Mouse (Mus musculus) intestine, embryonic 15.5 days (tissue): ENCODE results near the gene Gm19402. TPM values are rescaled to one million over a fixed set of nuclear protein-coding genes. Genes with fewer than 3 reads are reported as not detected.
A peak's percentile ranks its signal among the peaks of the same experiment; 100 is the strongest.

Source experiments
- ATAC-seq: fragments of 200-750 bp; cut with Nextera tagmentation; 2 replicates; pipeline ENCODE4 v1.8.0; 2017; ENCODE audit warnings: moderate TSS enrichment, moderate library complexity
- H3K27ac ChIP-seq: fragments of 300-500 bp; sonication (generic); 2 replicates; pipeline ENCODE4 v1.5.1; 2015; ENCODE audit warnings: mild to moderate bottlenecking, inconsistent platforms
- H3K27me3 ChIP-seq: fragments of 300-500 bp; sonication (generic); replicated peaks from 2 replicates; pipeline ENCODE4 v1.6.1; 2015; ENCODE audit warnings: inconsistent platforms
- H3K36me3 ChIP-seq: fragments of 300-500 bp; sonication (generic); 2 replicates; pipeline ENCODE4 v1.6.1; 2015; ENCODE audit warnings: inconsistent platforms
- H3K4me1 ChIP-seq: fragments of 300-500 bp; sonication (generic); replicated peaks from 2 replicates; pipeline ENCODE4 v1.6.1; 2015; ENCODE audit warnings: inconsistent platforms
- H3K4me2 ChIP-seq: fragments of 300-500 bp; sonication (generic); replicated peaks from 2 replicates; pipeline ENCODE4 v1.6.1; 2015; ENCODE audit warnings: mild to moderate bottlenecking, inconsistent platforms
- H3K4me3 ChIP-seq: fragments of 300-500 bp; sonication (generic); replicated peaks from 2 replicates; pipeline ENCODE4 v1.5.1; 2015; ENCODE audit warnings: inconsistent platforms
- H3K9ac ChIP-seq: fragments of 300-500 bp; sonication (generic); 2 replicates; pipeline ENCODE4 v1.6.1; 2015; ENCODE audit warnings: inconsistent platforms
- H3K9me3 ChIP-seq: fragments of 300-500 bp; sonication (generic); 2 replicates; pipeline ENCODE4 v1.6.1; 2016; ENCODE audit warnings: inconsistent platforms
- WGBS: fragments of 180-500 bp; shearing (Covaris S2); methylation state at CpG from one replicate; pipeline ENCODE4 v1.1.7; 2015; 5-methylcytosine and 5-hydroxymethylcytosine counted together
- polyA plus RNA-seq: library from polyadenylated mRNA; unstranded; fragments of >200 nt; fragmentation: Nextera tagmentation; extraction: Ambion mirVana; gene quantifications from 2 replicates; pipeline ENCODE4 v1.2.1, GENCODE M21; 2015

Gm19402 gene
- polyA plus RNA-seq, 1 experiment from 2014 or later: not detected

DNA sequence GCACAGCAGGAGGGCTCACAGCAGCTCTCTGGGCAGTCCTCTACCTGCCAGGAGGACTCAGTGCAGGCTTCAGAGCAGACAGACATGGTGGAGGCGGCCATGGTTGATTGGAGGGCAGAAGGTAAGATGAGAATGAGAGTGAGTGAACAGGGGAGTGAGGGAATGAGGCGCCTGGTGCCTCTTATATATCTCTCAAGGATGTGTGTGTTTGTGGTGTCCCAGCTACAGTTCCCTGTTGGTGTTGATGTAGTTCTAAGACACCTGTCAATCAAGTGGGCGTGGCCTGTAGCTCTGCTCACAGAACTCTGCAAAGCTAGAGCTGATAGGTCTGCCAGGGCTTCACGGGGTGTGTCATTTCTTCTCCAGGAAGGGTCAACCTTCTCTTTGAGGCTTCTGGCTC lies 6.6 kb upstream of the Gm19402 start, which contains the start of gene Gm9508:
Gene Gm9508 (minus strand): TSS at position 101 of the 400 bp plus-strand sequence.
- 41% methylated on average over 4 of the region's 4 CpGs for WGBS
- Histone ChIP-seq H3K36me3 (no peaks in the 10 kb centered on the region), H3K4me3 (no peak within 1 kb of the TSS), H3K9me3 (no peaks in the 10 kb centered on the region), H3K4me2 (no peak within 1 kb of the TSS), H3K27ac (no peak within 1 kb of the TSS), H3K4me1 (no peaks in the 10 kb centered on the region), H3K9ac (no peak within 1 kb of the TSS), H3K27me3 (no peaks in the 10 kb centered on the region)
- ATAC-seq: no peak

DNA sequence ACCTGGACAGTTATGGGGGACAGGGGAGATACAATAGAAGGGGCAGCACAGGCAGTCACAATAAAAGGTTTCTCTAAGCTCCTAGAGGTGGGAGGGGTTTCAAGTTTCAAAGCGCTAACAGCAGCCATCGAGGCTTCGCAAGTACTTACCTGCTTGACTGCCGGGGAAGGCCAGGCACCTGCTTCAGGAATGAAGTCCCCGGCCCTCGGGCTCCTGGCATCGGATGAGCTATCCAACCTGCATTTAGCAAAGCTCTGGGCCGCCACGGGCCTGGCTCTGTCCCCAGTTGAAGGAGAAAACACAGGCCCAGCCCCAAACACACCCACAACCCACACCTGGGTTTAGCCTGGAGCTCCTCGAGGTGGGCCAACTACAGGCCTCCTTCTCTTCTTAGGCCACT lies 3.5 kb downstream of the Gm19402 start:
- no peak overlapping the region for H3K4me2 ChIP-seq
- H3K36me3 ChIP-seq: no peaks in the 10 kb centered on the region
- no peaks in the 10 kb centered on the region for H3K9me3 ChIP-seq
- H3K9ac ChIP-seq: no peak overlapping the region
- peaks cover 22% of the 10 kb centered on the region for H3K27me3 ChIP-seq
- H3K27ac ChIP-seq: no peak overlapping the region
- WGBS: 33% methylated on average over 10 of the region's 10 CpGs
- no peak for ATAC-seq
- H3K4me1 ChIP-seq: peaks cover 10% of the 10 kb centered on the region; the same call in 1 of the 2 replicates
- no peak overlapping the region for H3K4me3 ChIP-seq

DNA sequence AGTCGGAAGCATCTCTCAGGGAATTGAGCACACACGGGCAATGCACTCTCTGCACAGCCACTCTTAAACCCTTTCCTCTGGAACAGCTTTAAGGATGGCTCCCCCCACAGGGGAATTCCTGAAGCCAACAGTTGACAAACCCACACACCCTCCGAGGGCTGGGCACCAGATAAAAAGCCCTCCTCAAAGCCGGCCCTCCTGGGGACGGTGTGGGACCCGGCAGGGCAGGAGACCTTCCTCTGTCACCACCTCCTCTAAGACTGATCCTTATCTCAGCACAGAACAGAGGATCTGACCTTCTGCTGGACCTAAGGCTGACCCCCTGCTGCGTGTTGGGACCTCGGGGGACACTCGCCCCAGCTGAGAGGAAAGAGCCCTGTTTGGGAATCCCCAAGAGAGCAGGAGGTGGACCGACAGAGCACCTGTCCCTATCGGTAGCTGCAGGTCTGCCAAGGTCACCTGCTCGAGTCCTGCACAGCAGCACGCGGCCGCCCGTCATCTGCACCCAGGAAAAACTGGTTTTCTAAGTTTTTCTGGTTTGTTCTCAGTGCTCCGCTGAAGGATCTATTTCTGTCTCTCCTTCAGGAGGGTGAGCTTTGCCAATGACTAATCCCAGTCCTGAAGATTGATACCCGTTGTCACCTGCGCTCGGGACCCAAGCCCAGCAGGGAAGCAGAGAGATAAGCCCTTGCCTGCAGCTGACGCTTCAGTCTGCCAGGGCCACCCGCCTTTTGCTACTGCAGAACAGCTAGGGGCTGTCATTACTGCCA lies 4.5 kb downstream of the Gm19402 start, which contains the start of gene Tspear:
Gene Tspear (plus strand): TSS at position 675 of the 770 bp plus-strand sequence.
- peak; percentile 81 for ATAC-seq
- peaks cover 10% of the 10 kb centered on the region; the same call in 1 of the 2 replicates for H3K4me1 ChIP-seq
- peaks cover 22% of the 10 kb centered on the region for H3K27me3 ChIP-seq
- H3K4me2 ChIP-seq: peak within 1 kb of the TSS; percentile 39
- no peak within 1 kb of the TSS for H3K27ac ChIP-seq
- WGBS: 5% methylated on average over 22 of the region's 22 CpGs
- H3K36me3 ChIP-seq: no peaks in the 10 kb centered on the region
- no peaks in the 10 kb centered on the region for H3K9me3 ChIP-seq
- H3K9ac ChIP-seq: no peak within 1 kb of the TSS
- H3K4me3 ChIP-seq: no peak within 1 kb of the TSS

DNA sequence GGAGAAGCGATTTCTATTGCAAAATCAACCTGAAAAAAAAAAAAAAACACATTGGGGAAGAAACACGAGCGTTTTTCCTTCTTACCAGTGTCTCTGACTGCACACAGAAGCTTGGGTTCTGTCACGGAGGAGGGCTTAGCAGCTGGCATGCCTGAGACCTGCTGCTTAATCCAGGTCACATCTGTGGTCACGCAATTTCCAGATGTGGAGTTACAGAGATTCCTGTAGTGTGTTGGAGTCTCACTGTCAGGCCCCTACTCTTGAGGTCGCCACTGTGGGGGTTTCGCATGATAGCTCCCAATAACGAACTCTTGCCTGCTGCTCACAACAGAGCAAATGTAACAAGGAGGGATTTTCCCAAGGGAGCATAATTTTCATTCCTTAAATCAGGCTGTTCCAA lies 6.4 kb downstream of the Gm19402 start:
- ATAC-seq: no peak
- H3K27ac ChIP-seq: no peak overlapping the region
- no peak overlapping the region for H3K4me3 ChIP-seq
- no peaks in the 10 kb centered on the region for H3K9me3 ChIP-seq
- H3K27me3 ChIP-seq: peaks cover 22% of the 10 kb centered on the region
- no peak overlapping the region for H3K4me2 ChIP-seq
- H3K36me3 ChIP-seq: no peaks in the 10 kb centered on the region
- peaks cover 10% of the 10 kb centered on the region; the same call in 1 of the 2 replicates for H3K4me1 ChIP-seq
- 38% methylated on average over 8 of the region's 8 CpGs for WGBS
- no peak overlapping the region for H3K9ac ChIP-seq

DNA sequence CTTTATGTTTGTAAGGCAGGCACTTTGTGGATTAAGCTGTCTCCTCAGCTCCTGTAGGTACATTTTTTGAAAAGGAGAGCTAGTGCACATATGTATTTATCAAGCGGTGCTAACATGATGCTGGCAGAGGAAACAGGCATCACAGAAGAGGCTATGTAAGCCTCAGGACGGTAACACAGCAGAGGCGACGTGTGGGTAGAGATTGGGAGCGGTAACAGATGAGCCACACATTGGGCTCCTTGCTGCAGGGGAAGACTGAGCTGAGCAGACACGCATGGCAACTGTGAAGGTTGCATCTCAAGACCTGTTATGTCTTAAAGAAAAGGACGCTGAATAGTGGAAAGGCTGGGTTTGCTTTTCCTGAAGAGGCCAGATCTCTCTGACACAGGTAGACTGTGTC lies 7.6 kb downstream of the Gm19402 start:
- 81% methylated on average over 7 of the region's 7 CpGs for WGBS

DNA sequence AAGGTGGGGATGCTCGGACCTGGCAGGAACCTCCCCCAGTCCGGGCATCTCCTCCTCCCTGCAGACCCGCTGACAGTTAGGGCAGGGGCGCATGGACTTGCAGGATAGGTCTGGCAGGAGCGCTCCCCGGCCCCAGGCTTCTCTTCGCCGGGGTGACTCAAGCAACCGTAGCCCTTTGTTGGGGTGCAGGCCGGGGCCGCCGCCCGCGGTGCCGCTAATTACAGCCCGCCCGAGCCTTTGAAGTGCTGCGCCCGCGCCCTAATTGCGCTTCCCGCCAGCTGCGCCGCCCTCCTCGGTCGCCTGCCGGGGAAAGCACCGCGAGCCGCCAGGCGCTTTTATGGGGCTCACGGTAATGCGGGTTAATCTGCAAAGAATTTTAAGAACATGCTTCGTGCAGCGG lies 13.0 kb downstream of the Gm19402 start:
- ATAC-seq: 0 out of 2 replicates have a peak, but pooled peaks have one; percentile 36
- Histone ChIP-seq H3K4me2 (peak overlapping the region; percentile 68), H3K4me1 (peaks cover 11% of the 10 kb centered on the region), H3K9ac (no peak overlapping the region), H3K9me3 (no peaks in the 10 kb centered on the region), H3K36me3 (no peaks in the 10 kb centered on the region), H3K4me3 (peak overlapping the region; percentile 28), H3K27me3 (peaks cover 24% of the 10 kb centered on the region), H3K27ac (no peak overlapping the region)
- WGBS: under 1% methylated on average over 35 of the region's 35 CpGs

More for the DNA sequence above, 7.6 kb downstream of the Gm19402 start:
- Histone ChIP-seq H3K4me3 (no peak overlapping the region), H3K27me3 (peaks cover 32% of the 10 kb centered on the region), H3K9ac (no peak overlapping the region), H3K36me3 (no peaks in the 10 kb centered on the region), H3K4me1 (peaks cover 12% of the 10 kb centered on the region), H3K9me3 (no peaks in the 10 kb centered on the region), H3K27ac (no peak overlapping the region), H3K4me2 (no peak overlapping the region)
- ATAC-seq: no peak

DNA sequence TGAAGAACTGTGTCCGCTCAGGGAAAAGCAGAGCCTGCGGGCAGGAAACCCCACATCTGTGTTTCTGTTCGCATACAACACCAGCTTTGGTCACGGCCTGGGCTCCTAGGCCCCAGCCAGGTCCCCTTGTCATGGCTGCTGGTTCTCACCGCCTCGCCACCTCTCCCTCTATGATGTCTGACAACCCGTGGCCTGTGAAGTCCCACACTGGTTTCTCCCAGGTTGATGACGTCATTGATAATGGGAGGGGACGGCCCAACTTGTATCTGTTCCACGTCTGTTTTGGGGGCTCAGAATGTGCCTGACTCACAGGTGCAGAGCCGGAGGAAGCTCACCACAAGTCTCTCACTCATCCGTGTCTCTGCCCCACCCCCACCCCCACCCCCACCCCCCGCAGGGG lies 16.8 kb downstream of the Gm19402 start:
- no peak overlapping the region for H3K4me2 ChIP-seq
- H3K27ac ChIP-seq: no peak overlapping the region
- H3K9ac ChIP-seq: no peak overlapping the region
- ATAC-seq: no peak
- H3K9me3 ChIP-seq: no peaks in the 10 kb centered on the region
- H3K36me3 ChIP-seq: no peaks in the 10 kb centered on the region
- whole genome bisulfite sequencing: 63% methylated on average over 13 of the region's 13 CpGs
- peaks cover 22% of the 10 kb centered on the region for H3K27me3 ChIP-seq
- peaks cover 11% of the 10 kb centered on the region for H3K4me1 ChIP-seq
- H3K4me3 ChIP-seq: no peak overlapping the region

DNA sequence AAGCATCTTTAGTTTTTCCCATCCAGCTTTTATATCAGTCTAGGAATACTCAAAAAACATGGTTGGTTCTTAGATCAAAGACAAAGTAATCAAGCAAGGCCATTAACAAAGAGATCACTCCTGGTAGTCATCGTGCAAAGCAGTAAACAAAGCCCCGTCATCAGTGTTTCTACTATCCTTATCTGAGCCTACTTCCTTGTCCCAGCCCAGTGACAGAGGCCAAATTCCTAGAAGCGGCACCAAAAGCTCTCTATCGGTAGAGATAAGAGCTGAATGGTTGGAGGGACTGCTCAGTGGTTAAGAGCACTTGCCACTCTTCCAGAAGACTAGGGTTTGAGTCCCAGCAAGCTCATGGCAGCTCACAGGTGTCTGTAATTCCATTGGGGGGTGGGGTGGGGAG lies 19.0 kb downstream of the Gm19402 start:
- H3K27ac ChIP-seq: no peak overlapping the region
- peak; percentile 72 for ATAC-seq
- H3K4me2 ChIP-seq: no peak overlapping the region
- H3K9ac ChIP-seq: no peak overlapping the region
- 23% methylated on average over 4 of the region's 4 CpGs for WGBS
- H3K27me3 ChIP-seq: peaks cover 4% of the 10 kb centered on the region; the same call in 1 of the 2 replicates
- H3K4me1 ChIP-seq: no peaks in the 10 kb centered on the region
- H3K4me3 ChIP-seq: no peak overlapping the region
- H3K9me3 ChIP-seq: no peaks in the 10 kb centered on the region
- no peaks in the 10 kb centered on the region for H3K36me3 ChIP-seq

DNA sequence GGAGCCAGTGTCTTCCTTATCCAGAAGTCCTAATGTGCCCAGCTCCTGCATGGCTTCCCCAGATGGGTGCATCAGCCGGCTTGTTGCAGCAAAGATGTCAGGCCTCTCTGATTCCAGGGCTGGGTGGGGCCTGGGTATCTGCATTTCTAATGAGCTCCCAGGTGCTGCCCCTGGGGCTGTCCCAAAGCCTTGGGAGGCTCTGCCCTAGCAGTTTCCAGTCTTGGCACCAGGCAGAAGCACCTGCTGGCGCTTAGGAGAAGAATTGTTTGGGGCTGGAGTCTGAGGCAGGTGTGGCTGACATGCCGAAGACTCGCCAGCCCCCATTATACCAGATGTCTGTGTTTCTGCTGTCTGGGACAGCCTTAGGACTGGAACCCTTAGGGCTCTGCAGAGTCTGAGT lies 19.8 kb downstream of the Gm19402 start:
- WGBS: 80% methylated on average over 4 of the region's 4 CpGs
- Histone ChIP-seq H3K4me3 (no peak overlapping the region), H3K4me1 (no peaks in the 10 kb centered on the region), H3K27ac (no peak overlapping the region), H3K9ac (no peak overlapping the region), H3K36me3 (no peaks in the 10 kb centered on the region), H3K4me2 (no peak overlapping the region), H3K9me3 (no peaks in the 10 kb centered on the region), H3K27me3 (peaks cover under 1% of the 10 kb centered on the region; the same call in 1 of the 2 replicates)
- ATAC-seq: no peak

DNA sequence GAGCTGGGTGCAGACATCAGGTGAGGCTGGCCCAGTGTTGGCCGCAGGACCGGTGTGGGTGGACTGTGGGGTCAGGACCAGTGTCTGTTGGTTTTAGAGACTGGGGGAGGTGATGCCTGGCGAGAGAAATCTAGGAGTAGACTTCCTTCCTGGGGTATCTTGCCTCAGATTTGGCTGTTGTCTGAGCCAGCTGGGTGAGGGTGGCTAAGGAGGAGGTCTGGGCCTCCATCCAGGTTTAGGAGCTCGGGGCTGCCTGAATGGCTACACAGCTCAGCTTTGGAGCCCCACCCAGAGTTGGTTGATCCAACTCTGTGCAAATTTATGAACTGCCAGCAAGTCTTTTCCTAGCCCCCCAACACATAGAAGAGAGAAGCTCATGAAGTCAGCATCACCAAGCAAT lies 23.2 kb downstream of the Gm19402 start:
- no peak overlapping the region for H3K9ac ChIP-seq
- no peaks in the 10 kb centered on the region for H3K36me3 ChIP-seq
- H3K4me1 ChIP-seq: no peaks in the 10 kb centered on the region
- no peak overlapping the region for H3K4me2 ChIP-seq
- H3K9me3 ChIP-seq: no peaks in the 10 kb centered on the region
- H3K27me3 ChIP-seq: peaks cover 8% of the 10 kb centered on the region; the same call in 1 of the 2 replicates
- no peak overlapping the region for H3K4me3 ChIP-seq
- WGBS: 82% methylated on average over 4 of the region's 4 CpGs
- ATAC-seq: no peak
- no peak overlapping the region for H3K27ac ChIP-seq

DNA sequence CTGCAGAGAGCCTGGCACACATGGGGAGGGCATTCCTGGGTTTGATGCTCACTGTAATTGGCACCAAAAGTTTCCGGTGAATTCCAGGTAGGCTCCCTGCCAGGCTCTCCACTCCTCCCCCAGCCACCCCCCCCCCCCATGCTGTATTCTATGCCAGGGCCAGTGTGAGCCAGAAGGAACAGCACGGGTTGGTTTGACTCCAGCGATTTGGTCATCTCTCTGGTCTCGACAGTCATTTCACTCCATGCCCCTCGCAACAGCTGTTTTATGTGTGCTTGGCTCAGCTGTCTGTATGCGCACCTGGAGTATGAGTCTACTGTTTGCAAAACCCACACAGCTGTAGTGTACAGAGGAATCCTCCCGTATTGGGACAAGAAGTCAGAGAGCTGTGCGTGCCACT lies 24.2 kb downstream of the Gm19402 start:
- no peaks in the 10 kb centered on the region for H3K36me3 ChIP-seq
- H3K9ac ChIP-seq: no peak overlapping the region
- H3K4me3 ChIP-seq: no peak overlapping the region
- peaks cover 8% of the 10 kb centered on the region; the same call in 1 of the 2 replicates for H3K27me3 ChIP-seq
- no peak for ATAC-seq
- H3K4me2 ChIP-seq: no peak overlapping the region
- no peaks in the 10 kb centered on the region for H3K9me3 ChIP-seq
- no peaks in the 10 kb centered on the region for H3K4me1 ChIP-seq
- H3K27ac ChIP-seq: no peak overlapping the region
- WGBS: 77% methylated on average over 8 of the region's 8 CpGs

DNA sequence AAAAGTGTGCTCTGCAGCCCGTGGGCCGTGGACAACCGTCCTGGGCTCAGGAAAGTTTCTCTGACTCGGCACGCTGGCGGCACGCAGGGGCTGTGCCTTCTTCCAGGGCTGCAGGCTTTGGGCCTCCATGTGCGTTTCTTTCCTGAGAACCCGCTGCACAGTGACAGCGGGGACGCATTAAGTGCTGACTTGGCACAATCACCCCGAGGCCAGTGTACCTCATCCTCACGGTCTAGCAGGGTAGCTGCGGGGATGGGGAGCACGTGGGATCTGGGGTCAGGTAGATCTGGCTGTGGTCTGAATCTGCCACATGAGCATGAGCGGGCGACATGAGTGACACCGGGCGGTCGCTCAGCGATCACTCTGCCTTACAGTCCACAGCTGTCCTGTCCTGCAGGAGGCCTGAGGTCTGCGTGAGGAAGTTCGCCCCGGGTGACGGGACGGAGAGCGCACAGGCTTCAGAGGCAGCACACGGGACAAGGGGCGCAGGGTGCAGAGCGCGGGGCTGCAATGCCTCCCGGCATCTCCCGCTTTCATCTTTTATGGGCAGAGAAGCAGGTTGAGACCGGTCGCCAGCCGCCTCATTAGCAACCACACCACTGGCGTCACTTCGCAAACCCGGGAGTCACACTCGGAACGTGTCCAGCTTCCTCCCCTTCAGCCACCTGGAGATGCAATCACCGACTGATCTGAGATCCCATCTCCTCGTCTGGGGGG lies 26.4 kb downstream of the Gm19402 start:
- Histone ChIP-seq H3K9ac (no peak overlapping the region), H3K27ac (no peak overlapping the region), H3K36me3 (no peaks in the 10 kb centered on the region), H3K4me2 (0 out of 2 replicates have a peak overlapping the region, but pooled peaks have one; percentile 4), H3K9me3 (no peaks in the 10 kb centered on the region), H3K27me3 (peaks cover 8% of the 10 kb centered on the region; the same call in 1 of the 2 replicates), H3K4me3 (no peak overlapping the region), H3K4me1 (no peaks in the 10 kb centered on the region)
- ATAC-seq: no peak
- 38% methylated on average over 43 of the region's 43 CpGs for WGBS
